Mouse (Mus musculus): ENCODE measurements around the gene Ugt1a8.
"Not testable (repeated sequence)": the region's sequence is repeated elsewhere in the genome, so short reads cannot be mapped to it uniquely, and the experiment has no call there.

Gene Ugt1a8

DNA sequence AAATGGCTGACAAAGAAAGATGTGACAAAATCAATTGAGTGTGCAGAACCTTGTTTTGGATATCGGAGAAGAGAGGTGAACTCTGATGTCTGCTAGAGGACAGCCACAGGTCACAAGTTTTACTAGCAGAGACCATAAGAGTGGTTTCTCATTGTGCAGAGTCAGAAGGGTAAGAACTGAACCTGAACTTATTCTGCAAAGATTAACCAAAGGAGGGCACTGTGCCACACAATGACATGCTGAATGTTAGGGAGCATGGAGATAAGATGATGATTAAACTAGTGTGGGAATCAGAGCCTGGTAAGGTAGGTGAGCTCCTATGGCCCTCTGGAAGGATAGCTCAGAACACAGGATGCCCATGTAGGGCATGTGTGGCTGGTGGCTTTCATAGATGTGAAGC, 108.1 kb downstream of the Ugt1a8 start:
- peak; percentile 86 for DNase-seq

DNA sequence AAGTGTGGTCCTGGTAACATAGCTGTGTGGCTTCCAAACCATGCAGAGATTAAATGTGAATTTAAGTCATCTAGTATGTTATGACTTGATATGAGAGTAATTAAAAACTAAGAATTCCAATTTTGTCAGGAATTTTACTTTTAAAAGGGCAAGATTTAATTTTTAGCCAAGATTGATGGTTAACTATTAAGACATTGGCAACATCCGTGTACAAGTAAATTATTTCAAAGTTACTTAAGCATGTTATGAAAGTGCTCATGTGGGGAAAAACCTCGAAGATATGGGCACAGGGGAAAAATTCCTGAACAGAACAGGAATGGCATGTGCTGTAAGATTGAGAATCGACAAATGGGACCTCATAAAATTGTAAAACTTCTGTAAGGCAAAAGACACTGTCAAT, 109.8 kb downstream of the Ugt1a8 start:
- DNase-seq: no peak

DNA sequence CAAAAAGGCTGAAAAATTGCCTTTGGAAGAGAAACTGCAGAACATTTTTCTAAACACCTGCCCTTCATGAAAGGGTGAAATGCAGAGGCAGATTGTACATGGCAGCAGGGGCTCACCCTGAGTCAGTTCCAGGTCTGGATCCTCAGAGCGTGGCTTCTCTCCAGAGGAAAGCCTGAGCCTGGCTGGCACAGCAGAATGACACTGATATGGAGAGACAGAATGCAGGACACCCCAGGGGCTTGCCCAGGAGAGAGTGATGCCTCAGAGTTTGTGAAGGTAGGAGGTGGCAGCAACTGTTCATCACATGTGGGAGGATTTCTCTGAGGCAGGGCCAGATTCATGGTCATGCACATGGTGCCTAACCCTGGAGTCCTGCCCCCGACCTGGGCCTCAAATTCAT, 112.4 kb downstream of the Ugt1a8 start:
- DNase-seq: no peak

DNA sequence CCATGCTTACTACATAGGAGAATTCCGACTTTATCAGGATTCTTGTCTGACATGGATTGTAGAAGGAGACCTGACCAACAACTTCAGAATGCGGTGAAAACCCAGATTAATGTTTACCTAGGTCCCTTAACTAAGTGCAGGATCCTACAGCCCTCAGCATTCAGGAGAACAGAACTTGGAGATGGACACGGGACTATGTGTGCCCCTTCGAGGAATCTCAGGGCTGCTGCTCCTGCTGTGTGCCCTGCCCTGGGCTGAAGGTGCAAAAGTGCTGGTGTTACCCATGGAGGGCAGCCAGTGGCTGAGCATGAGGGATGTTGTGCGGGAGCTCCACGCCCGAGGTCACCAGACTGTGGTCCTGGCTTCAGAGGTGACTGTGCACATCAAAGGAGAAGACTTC, 112.8 kb downstream of the Ugt1a8 start, which contains the start of gene Ugt1a2:
Gene Ugt1a2 (plus strand): TSS at position 146 of the 400 bp plus-strand sequence.
- peak; percentile 79 for DNase-seq

DNA sequence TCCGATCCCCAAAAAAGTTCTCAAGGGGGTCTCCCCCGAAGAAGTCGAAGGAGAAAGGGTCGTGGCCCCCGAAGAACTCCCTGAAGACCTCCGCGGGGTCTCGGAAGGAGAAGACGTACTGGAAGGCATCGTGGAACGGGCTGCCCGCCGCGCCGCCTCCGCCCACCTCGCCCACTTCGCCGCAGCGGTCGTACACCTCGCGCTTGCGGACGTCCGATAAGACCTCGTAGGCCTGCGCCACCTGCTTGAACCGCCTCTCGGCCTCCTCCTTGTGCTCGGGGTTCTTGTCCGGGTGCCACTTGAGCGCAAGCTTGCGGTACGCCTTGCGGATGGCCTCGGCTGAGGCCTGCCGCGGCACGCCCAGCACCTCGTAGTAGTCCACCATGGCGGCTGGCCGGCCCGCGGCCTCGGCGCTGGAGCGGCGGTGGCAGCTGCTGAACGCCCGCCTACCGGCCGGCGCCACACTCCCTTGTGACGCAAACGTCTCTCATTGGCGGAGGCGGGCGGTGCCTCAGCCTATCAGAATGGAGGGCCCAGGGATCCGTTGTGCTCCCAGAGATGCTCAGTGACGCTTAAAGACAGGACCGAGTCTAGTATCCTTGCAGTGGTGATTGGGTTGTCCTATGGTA, 117.8 kb downstream of the Ugt1a8 start, which contains the start of gene Dnajb3:
Gene Dnajb3 (minus strand): TSS at position 489 of the 629 bp plus-strand sequence.
- DNase-seq: peak; percentile 63

DNA sequence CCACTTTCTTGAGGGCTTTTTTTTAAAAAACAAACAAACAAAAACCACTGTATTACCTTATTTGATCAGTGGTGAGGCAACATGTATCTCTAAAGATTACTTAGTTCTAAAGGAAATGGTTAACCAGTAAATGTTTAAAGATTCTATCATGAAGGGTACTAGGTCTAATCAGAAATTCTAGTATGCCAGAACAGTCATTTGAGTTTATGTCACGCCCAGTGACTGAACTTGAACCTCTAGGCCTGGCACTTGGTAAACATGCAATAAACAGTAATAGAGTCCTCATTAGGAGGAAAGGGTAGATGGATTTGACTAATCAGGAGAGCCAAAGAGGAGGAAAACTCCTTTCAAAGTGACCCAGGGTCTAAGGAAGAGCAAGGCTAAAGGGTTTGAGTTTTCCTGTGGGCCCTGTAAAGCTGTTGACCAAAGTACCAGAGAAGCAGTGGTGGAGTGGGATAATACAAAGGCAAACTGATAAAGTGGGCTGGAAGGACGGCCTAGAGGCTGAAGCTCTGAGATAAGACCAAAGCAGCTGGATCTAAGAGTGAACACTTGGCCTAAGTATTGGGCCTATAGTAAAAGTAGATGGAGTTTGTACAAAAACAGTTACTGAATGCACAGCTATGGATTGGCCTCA, 119.3 kb downstream of the Ugt1a8 start:
- DNase-seq: no peak

DNA sequence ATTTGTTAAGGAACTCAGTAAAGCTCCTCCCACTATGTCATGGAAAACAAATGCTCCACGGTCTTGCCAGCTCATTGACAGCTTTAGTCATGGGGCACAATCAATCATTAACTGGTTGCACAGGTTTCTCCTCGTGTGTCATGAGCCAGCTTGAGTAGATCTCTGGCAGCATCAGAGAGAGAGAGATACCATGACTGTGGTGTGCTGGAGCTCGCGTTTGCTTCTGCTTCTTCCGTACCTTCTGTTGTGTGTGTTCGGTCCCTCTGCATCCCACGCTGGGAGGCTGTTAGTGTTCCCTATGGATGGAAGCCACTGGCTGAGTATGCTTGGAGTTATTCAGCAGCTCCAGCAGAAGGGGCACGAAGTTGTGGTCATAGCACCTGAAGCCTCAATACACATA, 124.2 kb downstream of the Ugt1a8 start, which contains the start of gene Ugt1a1:
Gene Ugt1a1 (plus strand): TSS at position 148 of the 400 bp plus-strand sequence.
- peak; percentile 61 for DNase-seq

DNA sequence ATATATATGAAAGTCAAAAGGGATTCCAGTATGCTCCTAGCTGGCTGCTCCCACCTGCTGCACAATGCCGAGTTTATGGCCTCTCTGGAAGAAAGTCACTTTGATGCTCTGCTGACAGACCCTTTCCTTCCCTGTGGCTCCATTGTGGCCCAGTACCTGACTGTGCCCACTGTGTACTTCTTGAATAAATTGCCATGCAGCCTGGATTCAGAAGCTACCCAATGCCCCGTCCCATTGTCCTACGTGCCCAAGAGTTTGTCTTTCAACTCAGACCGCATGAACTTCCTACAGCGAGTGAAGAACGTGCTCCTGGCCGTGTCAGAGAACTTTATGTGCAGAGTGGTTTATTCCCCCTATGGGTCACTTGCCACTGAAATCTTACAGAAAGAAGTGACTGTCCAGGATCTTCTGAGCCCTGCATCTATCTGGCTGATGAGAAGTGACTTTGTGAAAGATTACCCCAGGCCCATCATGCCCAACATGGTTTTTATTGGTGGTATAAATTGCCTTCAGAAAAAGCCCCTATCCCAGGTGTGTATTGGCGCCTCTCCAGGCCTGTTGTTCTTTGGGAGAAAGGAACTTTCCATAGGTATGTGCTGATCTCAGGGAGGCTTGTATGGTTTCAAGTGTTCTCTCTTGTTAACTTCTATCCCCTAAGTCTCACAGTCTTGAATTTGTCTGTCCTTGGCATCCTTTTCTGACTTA, 124.9 kb downstream of the Ugt1a8 start:
- no peak for DNase-seq

DNA sequence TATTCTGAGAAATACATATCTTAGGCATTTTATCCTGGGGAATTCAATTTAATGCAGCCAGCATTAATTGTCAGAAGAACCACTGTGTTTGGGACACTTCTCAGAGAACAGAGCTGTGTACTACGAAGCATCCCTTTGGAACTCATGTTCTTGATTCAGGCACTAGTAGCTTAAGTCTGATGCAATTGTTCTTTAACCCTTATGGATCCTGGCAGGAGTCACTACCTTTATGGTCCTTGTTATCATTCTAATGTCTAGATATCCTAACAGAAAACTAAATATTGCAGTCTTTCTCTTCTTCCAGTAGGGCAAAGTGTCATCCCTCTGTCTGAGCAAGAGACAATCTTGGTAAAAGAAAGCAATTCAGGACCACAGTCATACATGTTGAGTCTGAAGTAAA, 125.4 kb downstream of the Ugt1a8 start:
- DNase-seq: no peak

DNA sequence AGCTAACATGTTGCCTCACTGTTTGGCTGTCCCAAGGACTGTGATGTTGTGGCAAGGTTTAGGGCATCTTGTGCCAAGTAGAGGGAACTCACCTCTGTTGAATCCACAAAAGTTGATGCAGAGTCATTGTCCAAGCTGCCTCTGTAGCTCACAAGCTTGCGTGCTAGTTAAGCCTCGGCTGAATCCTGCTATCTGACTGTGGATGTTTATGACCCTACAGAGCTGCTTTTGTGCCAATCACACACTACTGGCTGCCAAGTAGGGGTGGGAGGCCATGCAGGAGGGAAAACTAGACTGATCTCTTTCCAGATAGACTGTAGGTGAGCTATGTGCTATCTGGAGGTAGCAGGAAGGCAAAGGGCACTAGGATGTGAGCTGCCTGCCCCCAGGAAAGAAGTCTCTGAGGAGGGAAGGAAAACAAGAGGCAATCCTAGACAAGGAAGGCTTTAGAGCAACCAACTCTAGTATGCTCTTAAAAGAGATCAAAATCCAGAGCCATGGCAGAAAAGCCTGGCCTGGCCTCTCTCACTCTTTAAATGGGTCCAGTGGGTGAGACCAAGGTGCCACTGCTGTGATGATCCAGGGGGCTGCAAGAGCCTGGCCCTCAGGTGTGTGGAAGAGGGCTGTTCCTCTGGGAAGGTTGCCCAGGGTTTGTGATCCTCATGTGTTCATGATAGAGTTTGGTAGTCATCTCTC, 126.3 kb downstream of the Ugt1a8 start:
- no peak for DNase-seq

DNA sequence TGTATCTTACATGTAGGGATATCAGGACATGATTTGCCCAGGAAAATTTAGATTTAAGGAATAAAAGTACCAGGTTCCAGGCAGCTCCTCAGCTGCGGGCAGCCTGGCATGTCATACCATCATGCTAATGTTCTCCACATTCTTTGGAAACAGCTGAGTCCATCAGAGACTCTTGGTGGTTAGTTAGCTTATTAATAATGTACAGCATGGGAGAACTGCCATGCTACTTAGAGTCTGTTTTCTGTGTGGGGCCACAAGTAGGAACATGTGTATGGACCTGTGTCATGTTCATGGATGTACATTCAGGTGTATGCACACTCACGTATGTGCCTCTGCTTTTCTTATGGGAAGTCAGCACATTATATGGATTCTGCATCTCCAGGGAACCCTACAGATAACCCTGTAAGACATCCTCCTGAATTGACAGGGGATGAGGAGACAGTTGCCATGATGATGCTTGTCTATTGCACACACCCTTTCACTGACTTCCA, 126.9 kb downstream of the Ugt1a8 start:
- no peak for DNase-seq

DNA sequence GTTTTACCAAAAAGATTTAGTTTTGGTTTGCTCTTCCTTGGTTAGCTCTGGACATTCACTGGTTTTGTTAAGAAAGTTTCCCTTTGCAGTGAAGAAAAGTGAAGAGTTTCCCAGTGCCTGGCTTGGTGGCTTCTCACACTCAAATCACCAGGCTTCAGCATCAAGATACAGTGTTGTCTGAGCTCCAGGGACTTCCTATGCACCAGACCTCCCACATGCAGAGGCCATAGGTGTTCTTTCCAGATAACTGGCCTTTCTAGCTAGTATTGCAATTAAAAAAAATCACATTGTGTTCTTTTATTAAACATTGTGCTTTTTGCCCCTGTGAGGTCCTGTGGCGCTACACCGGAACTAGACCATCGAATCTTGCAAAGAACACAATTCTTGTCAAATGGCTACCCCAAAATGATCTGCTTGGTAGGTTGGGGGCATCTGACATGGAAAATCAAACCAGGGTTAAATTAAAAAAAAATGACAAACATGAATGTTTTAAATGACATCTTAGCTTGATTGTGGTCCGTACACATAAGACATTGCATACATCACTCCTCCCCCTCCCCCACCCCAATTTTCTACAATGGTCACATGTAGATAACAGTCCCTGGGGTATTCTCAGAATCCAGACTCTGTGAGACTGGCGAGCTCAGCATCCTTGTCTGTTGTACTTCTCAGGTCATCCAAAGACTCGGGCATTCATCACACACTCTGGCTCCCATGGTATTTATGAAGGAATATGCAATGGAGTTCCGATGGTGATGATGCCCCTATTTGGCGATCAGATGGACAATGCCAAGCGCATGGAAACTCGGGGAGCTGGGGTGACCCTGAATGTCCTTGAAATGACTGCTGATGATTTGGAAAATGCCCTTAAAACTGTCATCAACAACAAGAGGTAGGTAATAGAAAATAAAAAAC, 128.1 kb downstream of the Ugt1a8 start:
- DNase-seq: no peak

DNA sequence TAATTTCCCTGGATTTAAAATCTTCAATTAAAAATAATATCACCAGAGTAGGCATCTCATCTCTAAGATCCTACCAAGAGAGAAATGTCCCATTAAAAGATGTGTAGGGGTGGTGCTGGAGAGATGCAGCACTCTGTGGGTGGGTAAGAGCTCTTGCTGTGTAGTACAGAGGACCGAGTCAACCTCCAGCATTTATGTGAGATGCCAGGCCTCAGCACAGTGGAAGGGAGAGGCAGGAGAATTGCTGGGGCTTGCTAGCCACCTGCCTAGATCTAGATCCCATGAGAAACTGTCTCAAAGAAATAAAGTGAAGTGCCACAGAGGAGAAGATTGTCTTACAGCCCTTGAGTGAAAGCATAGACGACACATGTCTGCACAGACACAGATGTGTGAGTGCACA, 128.9 kb downstream of the Ugt1a8 start:
- DNase-seq: no peak

DNA sequence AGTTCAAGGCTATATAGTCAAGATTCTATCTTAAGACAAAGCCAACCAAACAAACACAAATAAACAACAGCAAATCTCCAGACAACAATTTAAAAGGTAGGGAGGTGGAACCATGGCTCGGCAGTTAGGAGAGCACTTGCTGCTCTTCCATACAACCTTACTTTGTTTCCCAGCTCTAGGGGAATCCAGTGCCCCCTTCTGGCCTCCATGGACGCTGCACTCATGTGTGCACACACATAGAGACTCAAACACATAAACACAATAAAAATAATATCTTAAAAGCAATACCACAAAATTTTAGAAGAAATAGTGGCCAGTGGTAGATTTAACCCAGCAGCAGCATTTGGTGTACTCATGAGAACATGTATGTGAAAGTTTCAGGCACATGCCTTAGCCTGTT, 129.5 kb downstream of the Ugt1a8 start:
- no peak for DNase-seq

DNA sequence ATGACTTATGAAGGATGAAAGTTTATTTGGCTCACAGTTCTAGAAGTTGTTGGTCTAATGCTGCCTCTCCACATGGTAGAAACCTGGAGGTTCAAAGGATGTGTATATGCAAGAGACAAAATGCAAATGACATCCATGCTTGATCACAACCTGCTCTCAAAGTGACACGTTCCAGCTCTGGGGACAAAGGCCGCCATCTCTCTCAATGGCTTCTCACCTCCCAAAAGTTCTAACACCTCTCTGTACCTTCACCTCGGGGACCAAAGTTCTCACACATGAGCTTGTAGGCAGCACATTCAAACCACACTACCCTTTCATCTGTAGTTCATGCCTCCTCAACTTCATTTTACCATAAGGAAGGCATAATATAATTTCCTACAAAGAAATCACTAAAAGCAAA, 130.0 kb downstream of the Ugt1a8 start:
- no peak for DNase-seq

DNA sequence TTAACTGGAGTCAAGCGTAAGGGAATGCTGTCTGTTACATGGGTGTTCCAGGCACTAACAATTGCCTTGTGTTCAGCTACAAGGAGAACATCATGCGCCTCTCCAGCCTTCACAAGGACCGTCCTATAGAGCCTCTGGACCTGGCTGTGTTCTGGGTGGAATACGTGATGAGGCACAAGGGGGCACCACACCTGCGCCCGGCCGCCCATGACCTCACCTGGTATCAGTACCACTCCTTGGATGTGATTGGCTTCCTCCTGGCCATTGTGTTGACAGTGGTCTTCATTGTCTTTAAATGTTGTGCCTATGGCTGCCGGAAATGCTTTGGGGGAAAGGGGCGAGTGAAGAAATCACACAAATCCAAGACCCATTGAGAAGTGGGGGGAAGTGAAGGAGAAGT, 130.4 kb downstream of the Ugt1a8 start:
- no peak for DNase-seq

DNA sequence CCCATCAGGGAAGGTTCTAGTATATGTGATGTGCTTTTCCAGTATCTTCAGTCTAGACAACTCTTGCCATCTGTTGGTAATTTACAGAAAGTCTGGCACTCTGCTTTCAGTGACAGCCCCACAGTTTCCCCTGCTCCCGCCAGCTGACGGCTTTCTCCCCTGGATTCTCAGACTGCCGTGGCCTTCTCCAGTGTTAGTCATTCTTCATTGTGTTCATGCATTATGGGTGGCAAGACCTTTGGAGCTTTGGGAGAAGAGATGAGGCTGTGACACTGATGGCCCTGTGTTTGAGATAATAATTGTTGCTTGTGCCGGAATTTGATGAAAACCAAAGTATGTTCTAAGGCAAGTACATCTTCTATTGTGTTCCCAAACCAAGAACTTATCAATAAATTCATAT, 131.0 kb downstream of the Ugt1a8 start:
- DNase-seq: no peak

DNA sequence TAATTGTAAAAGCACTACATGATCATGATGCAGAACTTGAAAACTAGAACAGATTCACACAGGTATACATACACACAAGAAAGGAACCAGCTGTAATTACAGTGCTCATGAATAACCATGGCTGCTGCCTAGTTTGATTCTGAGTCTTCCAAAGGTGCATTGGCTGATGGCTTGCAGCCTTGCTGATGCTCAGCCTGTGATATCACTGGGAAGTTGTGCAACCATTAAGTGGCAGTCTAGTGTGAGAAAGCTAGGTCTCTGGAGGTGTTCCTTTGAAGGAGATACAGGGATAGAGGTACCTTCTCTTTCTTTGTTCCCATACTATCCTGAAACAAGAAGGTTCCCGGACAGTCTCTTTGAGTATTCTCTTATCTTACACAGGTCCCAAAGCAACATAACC, 131.4 kb downstream of the Ugt1a8 start:
- DNase-seq: no peak

DNA sequence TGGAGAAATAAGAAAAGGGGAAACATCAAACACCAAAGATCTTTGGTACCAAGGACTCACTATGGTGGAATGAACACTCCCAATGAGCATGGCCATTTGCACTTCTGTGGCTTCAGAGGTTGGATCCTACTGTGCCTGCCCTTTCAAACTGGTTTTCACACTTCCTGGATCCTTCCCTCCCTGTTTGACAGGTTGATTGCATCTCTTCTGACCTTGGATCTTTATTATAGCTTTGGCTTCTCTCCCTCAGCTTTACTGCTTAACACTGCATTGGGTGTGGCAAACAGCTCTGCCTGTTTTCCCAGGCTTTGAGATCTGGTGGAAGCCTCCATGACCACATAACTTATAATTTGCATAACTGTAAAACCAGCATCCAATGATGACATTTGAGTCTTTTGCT, 132.7 kb downstream of the Ugt1a8 start:
- DNase-seq: no peak

DNA sequence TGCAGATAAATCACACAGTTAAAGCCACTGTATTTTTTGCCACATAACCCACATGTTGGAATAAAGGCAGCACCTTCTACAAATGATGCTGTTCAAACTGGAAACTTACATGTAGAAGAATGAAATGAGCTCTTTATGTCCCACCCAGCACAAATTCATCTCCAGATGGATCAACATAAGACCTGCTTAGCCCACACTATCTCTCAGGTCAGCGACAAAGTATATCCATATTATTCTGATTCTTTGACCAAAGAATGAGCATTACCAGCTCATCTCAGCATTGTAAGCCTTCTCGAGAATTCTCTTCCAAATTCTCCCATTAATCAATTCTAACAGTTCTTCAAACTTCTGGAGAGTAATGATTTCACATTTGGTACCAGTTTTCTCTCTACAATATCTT, 134.6 kb downstream of the Ugt1a8 start:
- DNase-seq: no peak

DNA sequence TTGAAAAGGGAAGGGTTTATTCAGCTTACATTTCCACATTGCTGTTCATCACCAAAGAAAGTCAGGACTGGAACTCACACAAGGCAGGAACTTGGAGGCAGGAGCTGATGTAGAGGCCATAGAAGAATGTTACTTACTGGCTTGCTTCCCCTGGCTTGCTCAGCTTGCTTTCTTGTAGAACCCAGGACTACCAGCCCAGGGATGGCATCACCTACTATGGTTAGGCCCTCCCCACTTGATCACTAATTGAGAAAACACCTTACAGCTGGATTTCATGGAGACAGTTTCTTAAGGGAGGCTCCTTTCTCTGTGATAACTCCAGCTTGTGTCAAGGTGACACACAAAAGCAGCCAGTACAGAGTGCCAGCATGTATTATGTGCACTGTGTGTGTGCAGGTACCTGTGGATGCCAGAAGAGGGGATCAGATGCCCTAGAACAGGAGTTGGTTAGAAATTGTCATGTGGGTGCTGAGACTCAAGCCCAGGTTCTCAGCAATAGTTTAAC, 135.4 kb downstream of the Ugt1a8 start:
- not testable (repeated sequence) for DNase-seq

DNA sequence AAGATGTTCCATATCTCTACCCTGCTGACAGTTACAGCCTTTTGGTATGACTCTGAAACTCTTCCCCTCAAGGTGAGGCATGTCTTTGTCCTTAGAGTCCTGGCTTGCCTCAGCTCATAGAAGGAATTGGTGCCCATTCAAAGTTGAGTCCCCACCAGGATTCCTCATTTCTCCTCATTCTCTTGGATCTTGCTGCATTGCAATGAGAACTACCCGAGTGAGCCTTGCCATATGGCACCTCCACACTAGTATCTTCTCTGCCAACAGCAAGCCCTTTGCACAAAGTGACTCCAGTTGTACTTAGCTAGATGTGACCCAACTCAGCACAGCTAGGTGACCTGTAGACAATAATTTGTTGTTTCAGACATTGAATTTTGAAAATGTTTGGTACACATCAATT, 136.0 kb downstream of the Ugt1a8 start:
- no peak for DNase-seq
